Mouse (Mus musculus) gastrocnemius, postnatal 14 days (tissue): ENCODE results near the gene Retreg1. TPM values are rescaled to one million over a fixed set of nuclear protein-coding genes. Genes with fewer than 3 reads are reported as not detected.

Experiments used
- DNase-seq: peaks from one replicate; pipeline ENCODE4 v3.0.0; 2021; ENCODE audit warnings: mixed read lengths
- intact Hi-C: fragments of 180-260 bp; cut with DNase I; formaldehyde crosslinking; loops from one replicate; pipeline ENCODE4 v1.15.1; 2025; ENCODE audit warnings: low total_unique reads
- long read RNA-seq, 2 experiments: library from polyadenylated mRNA; stranded (forward); transcript quantifications; one replicate each; pipeline ENCODE4 v2.0.0; 2021
- total RNA-seq, 2 experiments: library from RNA; stranded (reverse); gene quantifications; 2 replicates each; pipeline ENCODE4 v1.2.3; 2021

The Retreg1 gene
- total RNA-seq: 100 to 1,000 TPM in 1 of 2 experiments, 10 to 100 TPM in 1; 90.8 to 157 TPM
- long read RNA-seq, experiment 1, transcript Retreg1-205 (7 exons, 3,200 nt): major isoform, 93 of 119 reads
- long read RNA-seq, experiment 1, partial matches to known transcripts: 17 of 119 reads
- long read RNA-seq, experiment 1, other reads (novel, unspliced or antisense): 4 of 119 reads
- long read RNA-seq, experiment 2, transcript Retreg1-205 (7 exons, 3,200 nt): major isoform, 83 of 101 reads
- long read RNA-seq, experiment 2, transcript Retreg1-203 (7 exons, 2,783 nt): minor isoform, 5 of 101 reads
- long read RNA-seq, experiment 2, partial matches to known transcripts: 3 of 101 reads
- long read RNA-seq, experiment 2, other reads (novel, unspliced or antisense): 8 of 101 reads

- intact Hi-C loops: no loop called here
Observed at GRCm38 (mm10) chr15:25843086-25843991, at the start of gene Retreg1. Gene Retreg1, plus strand, starts transcription at chr15:25843180.

GRCm38 (mm10) chr15:25794123-25794522, 48.9 kb upstream of the Retreg1 start:
- no peak for DNase-seq
- intact Hi-C loops: loop anchor here (5.0 kb wide), 1 partner anchor 62 kb away; no protein-coding TSS in a partner anchor

More at GRCm38 (mm10) chr15:25843086-25843991, at the start of gene Retreg1:
- peak; percentile 78 for DNase-seq

GRCm38 (mm10) chr15:25795496-25795895, 47.5 kb upstream of the Retreg1 start:
- DNase-seq: no peak
- intact Hi-C loops: no loop called here

GRCm38 (mm10) chr15:25796353-25796752, 46.6 kb upstream of the Retreg1 start:
- intact Hi-C loops: no loop called here
- no peak for DNase-seq

GRCm38 (mm10) chr15:25797179-25797578, 45.8 kb upstream of the Retreg1 start:
- DNase-seq: no peak
- intact Hi-C loops: no loop called here

GRCm38 (mm10) chr15:25797888-25798287, 45.1 kb upstream of the Retreg1 start:
- intact Hi-C loops: no loop called here
- DNase-seq: no peak

GRCm38 (mm10) chr15:25801726-25802125, 41.3 kb upstream of the Retreg1 start:
- intact Hi-C loops: no loop called here
- no peak for DNase-seq

GRCm38 (mm10) chr15:25802194-25802593, 40.8 kb upstream of the Retreg1 start:
- intact Hi-C loops: no loop called here
- no peak for DNase-seq

- DNase-seq: no peak
- intact Hi-C loops: no loop called here
Observed at GRCm38 (mm10) chr15:25803111-25803510, 39.9 kb upstream of the Retreg1 start.

GRCm38 (mm10) chr15:25805336-25806110, 37.5 kb upstream of the Retreg1 start:
- DNase-seq: peak; percentile 74
- intact Hi-C loops: loop anchor here (5.0 kb wide), 1 partner anchor 157 kb away; no protein-coding TSS in a partner anchor

- DNase-seq: no peak
- intact Hi-C loops: loop anchor here (5.0 kb wide), 1 partner anchor 156 kb away; no protein-coding TSS in a partner anchor
Observed at GRCm38 (mm10) chr15:25806363-25806762, 36.6 kb upstream of the Retreg1 start.

- no peak for DNase-seq
- intact Hi-C loops: loop anchor here (5.0 kb wide), 1 partner anchor 155 kb away; no protein-coding TSS in a partner anchor
Observed at GRCm38 (mm10) chr15:25806878-25807277, 36.1 kb upstream of the Retreg1 start.

GRCm38 (mm10) chr15:25808677-25809460, 34.1 kb upstream of the Retreg1 start:
- DNase-seq: no peak
- intact Hi-C loops: loop anchor here (5.0 kb wide), 1 partner anchor 153 kb away; no protein-coding TSS in a partner anchor

- intact Hi-C loops: loop anchor here (5.0 to 10.0 kb wide), 3 partner anchors 85 to 163 kb away; no protein-coding TSS in a partner anchor
- DNase-seq: no peak
Observed at GRCm38 (mm10) chr15:25809669-25810068, 33.3 kb upstream of the Retreg1 start.

- intact Hi-C loops: loop anchor here (5.0 to 10.0 kb wide), 2 partner anchors 83 to 160 kb away; no protein-coding TSS in a partner anchor
- DNase-seq: no peak
Observed at GRCm38 (mm10) chr15:25811834-25812250, 31.1 kb upstream of the Retreg1 start.

GRCm38 (mm10) chr15:25812479-25812878, 30.5 kb upstream of the Retreg1 start:
- intact Hi-C loops: loop anchor here (5.0 to 10.0 kb wide), 2 partner anchors 82 to 160 kb away; no protein-coding TSS in a partner anchor
- DNase-seq: no peak

- DNase-seq: no peak
- intact Hi-C loops: loop anchor here (5.0 to 10.0 kb wide), 2 partner anchors 80 to 158 kb away; no protein-coding TSS in a partner anchor
Observed at GRCm38 (mm10) chr15:25814535-25814934, 28.4 kb upstream of the Retreg1 start.

GRCm38 (mm10) chr15:25817191-25817590, 25.8 kb upstream of the Retreg1 start:
- DNase-seq: no peak
- intact Hi-C loops: loop anchor here (10.0 kb wide), 1 partner anchor 78 kb away; no protein-coding TSS in a partner anchor
